Mouse (Mus musculus): Measurements from ENCODE around the gene Immp2l. TPM values are rescaled to one million over a fixed set of nuclear protein-coding genes. Genes with fewer than 3 reads are reported as not detected.

Gene Immp2l
- total and polyA plus RNA-seq, 2 experiments from 2014 or later = 1.7 to 10.9 TPM

GRCm38 (mm10) chr12:41727764-41728338, 704.0 kb downstream of the Immp2l start:
- ATAC-seq (no peak), DNase-seq (ENCODE audit: low spot score) (no peak)
- Histone ChIP-seq H3K4me1 (ENCODE audit: insufficient read depth, low read length) (no peaks in the 10 kb centered on the region), H3K4me3 (ENCODE audit: low read length) (no peak overlapping the region), H3K9me3 (ENCODE audit: low read length) (no peaks in the 10 kb centered on the region), H3K9ac (replicated peaks; ENCODE audit: low read length) (no peak overlapping the region), H3K27ac (no peak overlapping the region), H3K27me3 (ENCODE audit: insufficient read depth, low read length) (no peaks in the 10 kb centered on the region), H3K4me2 (ENCODE audit: low read depth, low read length) (no peak overlapping the region), H3K36me3 (ENCODE audit: insufficient read depth, low read length) (no peaks in the 10 kb centered on the region)
- no peak for TF ChIP-seq CTCF (IDR thresholded peaks at IDR 0.05; ENCODE audit: low read depth)
- 57% methylated on average over 1 of the region's 1 CpGs for WGBS

- H3K4me2 ChIP-seq (ENCODE audit: low read depth, low read length) = no peak overlapping the region
- no peaks in the 10 kb centered on the region for H3K36me3 ChIP-seq (ENCODE audit: insufficient read depth, low read length)
- no peak overlapping the region for H3K4me3 ChIP-seq (ENCODE audit: low read length)
- WGBS = 90% methylated on average over 1 of the region's 1 CpGs
- no peaks in the 10 kb centered on the region for H3K27me3 ChIP-seq (ENCODE audit: insufficient read depth, low read length)
- H3K27ac ChIP-seq = no peak overlapping the region
- ATAC-seq (no peak), DNase-seq (ENCODE audit: low spot score) (no peak)
- no peak for TF ChIP-seq CTCF (IDR thresholded peaks at IDR 0.05; ENCODE audit: low read depth)
- H3K9me3 ChIP-seq (ENCODE audit: low read length) = no peaks in the 10 kb centered on the region
- H3K9ac ChIP-seq (replicated peaks; ENCODE audit: low read length) = no peak overlapping the region
- H3K4me1 ChIP-seq (ENCODE audit: insufficient read depth, low read length) = no peaks in the 10 kb centered on the region
Measured at GRCm38 (mm10) chr12:41728467-41728866, 704.6 kb downstream of the Immp2l start.

GRCm38 (mm10) chr12:41729780-41730179, 705.9 kb downstream of the Immp2l start:
- Histone ChIP-seq H3K36me3 (ENCODE audit: insufficient read depth, low read length) (no peaks in the 10 kb centered on the region), H3K4me1 (ENCODE audit: insufficient read depth, low read length) (no peaks in the 10 kb centered on the region), H3K27me3 (ENCODE audit: insufficient read depth, low read length) (no peaks in the 10 kb centered on the region), H3K4me3 (ENCODE audit: low read length) (no peak overlapping the region), H3K9me3 (ENCODE audit: low read length) (no peaks in the 10 kb centered on the region), H3K4me2 (ENCODE audit: low read depth, low read length) (no peak overlapping the region), H3K9ac (replicated peaks; ENCODE audit: low read length) (no peak overlapping the region), H3K27ac (no peak overlapping the region)
- 94% methylated on average over 1 of the region's 1 CpGs for WGBS
- DNase-seq (ENCODE audit: low spot score) = no peak
- ATAC-seq = no peak
- TF ChIP-seq CTCF (IDR thresholded peaks at IDR 0.05; ENCODE audit: low read depth) = no peak

DNA sequence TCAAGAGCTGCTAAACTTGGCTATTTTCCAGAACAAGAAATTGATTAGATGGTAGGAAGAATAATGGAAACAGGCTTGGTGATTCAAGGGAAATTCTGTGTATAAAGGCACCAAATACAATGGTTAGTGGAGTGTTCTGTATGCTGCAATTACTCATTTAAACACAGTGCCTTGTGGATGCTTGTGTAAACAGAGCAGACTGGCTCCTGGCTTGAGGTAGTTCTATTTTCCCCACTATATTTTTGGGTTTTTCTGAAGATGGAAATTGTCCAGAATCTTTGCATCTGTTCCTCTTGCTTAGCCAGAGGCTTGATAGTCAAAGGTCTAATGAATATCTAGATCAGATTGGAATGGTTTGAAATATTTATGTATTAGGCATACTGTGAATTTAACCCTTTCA, 709.3 kb downstream of the Immp2l start:
- DNase-seq (ENCODE audit: low spot score) (no peak), ATAC-seq (no peak)
- Histone ChIP-seq H3K4me2 (ENCODE audit: low read depth, low read length) (no peak overlapping the region), H3K9me3 (ENCODE audit: low read length) (no peaks in the 10 kb centered on the region), H3K9ac (replicated peaks; ENCODE audit: low read length) (no peak overlapping the region), H3K27me3 (ENCODE audit: insufficient read depth, low read length) (no peaks in the 10 kb centered on the region), H3K36me3 (ENCODE audit: insufficient read depth, low read length) (no peaks in the 10 kb centered on the region), H3K27ac (no peak overlapping the region), H3K4me1 (ENCODE audit: insufficient read depth, low read length) (no peaks in the 10 kb centered on the region), H3K4me3 (ENCODE audit: low read length) (no peak overlapping the region)
- TF ChIP-seq CTCF (IDR thresholded peaks at IDR 0.05; ENCODE audit: low read depth) = no peak

DNA sequence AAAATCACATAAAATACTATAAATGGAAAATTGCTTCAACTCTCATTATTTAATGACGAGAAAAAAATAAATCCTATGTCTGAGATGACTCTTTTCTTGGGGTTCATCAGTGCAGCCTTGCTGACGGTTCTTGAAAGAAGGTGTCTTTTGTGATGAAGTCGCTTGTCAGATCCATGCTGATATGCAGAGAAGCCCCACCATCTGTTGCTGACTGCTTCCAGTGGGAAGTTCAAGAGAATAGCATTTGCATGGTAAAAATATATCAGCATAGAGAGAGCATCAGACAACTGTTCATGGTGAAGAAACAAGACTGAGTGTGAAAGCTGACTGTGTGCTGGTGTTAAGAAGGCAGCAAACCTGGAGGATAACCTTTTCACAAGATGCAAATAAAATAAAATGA, 719.0 kb downstream of the Immp2l start:
- Histone ChIP-seq H3K36me3 (ENCODE audit: insufficient read depth, low read length) (no peaks in the 10 kb centered on the region), H3K9ac (replicated peaks; ENCODE audit: low read length) (no peak overlapping the region), H3K9me3 (ENCODE audit: low read length) (no peaks in the 10 kb centered on the region), H3K4me2 (ENCODE audit: low read depth, low read length) (no peak overlapping the region), H3K27ac (no peak overlapping the region), H3K4me1 (ENCODE audit: insufficient read depth, low read length) (no peaks in the 10 kb centered on the region), H3K4me3 (ENCODE audit: low read length) (no peak overlapping the region), H3K27me3 (ENCODE audit: insufficient read depth, low read length) (no peaks in the 10 kb centered on the region)
- ATAC-seq = no peak
- DNase-seq (ENCODE audit: low spot score) = no peak
- TF ChIP-seq CTCF (IDR thresholded peaks at IDR 0.05; ENCODE audit: low read depth) = no peak
- 55% methylated on average over 3 of the region's 3 CpGs for WGBS

GRCm38 (mm10) chr12:41763396-41763795, 739.5 kb downstream of the Immp2l start:
- Histone ChIP-seq H3K36me3 (ENCODE audit: insufficient read depth, low read length) (no peaks in the 10 kb centered on the region), H3K9me3 (ENCODE audit: low read length) (no peaks in the 10 kb centered on the region), H3K4me1 (ENCODE audit: insufficient read depth, low read length) (no peaks in the 10 kb centered on the region), H3K4me2 (ENCODE audit: low read depth, low read length) (no peak overlapping the region), H3K27ac (no peak overlapping the region), H3K27me3 (ENCODE audit: insufficient read depth, low read length) (no peaks in the 10 kb centered on the region), H3K4me3 (ENCODE audit: low read length) (no peak overlapping the region), H3K9ac (replicated peaks; ENCODE audit: low read length) (no peak overlapping the region)
- DNase-seq (ENCODE audit: low spot score) (peak; percentile 44), ATAC-seq (no peak)
- 43% methylated on average over 3 of the region's 3 CpGs for WGBS
- TF ChIP-seq CTCF (IDR thresholded peaks at IDR 0.05; ENCODE audit: low read depth) = no peak

DNA sequence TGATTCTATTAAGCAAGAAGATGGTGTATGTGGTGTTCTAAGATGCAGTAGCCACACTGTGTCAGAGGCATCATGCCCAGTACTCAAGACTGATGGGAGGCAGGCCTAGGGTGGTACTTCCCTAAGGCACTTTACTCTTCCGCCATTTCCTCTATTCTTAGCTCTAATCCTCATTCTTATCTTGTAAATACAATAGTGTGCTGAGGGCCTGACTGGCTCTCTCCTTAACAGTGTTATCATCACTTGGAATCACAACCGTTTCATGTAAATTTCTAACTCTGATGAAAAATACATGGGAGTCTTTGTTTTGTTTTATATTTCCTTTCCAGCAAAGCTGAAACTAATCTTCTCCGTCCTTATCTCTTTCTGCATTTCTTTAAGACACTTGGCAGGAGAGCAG, 750.1 kb downstream of the Immp2l start:
- DNase-seq (ENCODE audit: low spot score) (no peak), ATAC-seq (no peak)
- TF ChIP-seq CTCF (IDR thresholded peaks at IDR 0.05; ENCODE audit: low read depth) = no peak
- Histone ChIP-seq H3K36me3 (ENCODE audit: insufficient read depth, low read length) (no peaks in the 10 kb centered on the region), H3K4me3 (ENCODE audit: low read length) (no peak overlapping the region), H3K4me2 (ENCODE audit: low read depth, low read length) (no peak overlapping the region), H3K4me1 (ENCODE audit: insufficient read depth, low read length) (no peaks in the 10 kb centered on the region), H3K9ac (replicated peaks; ENCODE audit: low read length) (no peak overlapping the region), H3K9me3 (ENCODE audit: low read length) (no peaks in the 10 kb centered on the region), H3K27ac (no peak overlapping the region), H3K27me3 (ENCODE audit: insufficient read depth, low read length) (no peaks in the 10 kb centered on the region)
- WGBS = 83% methylated on average over 3 of the region's 3 CpGs

All from hindbrain, postnatal 0 days (tissue).